Mouse (Mus musculus) adrenal gland, postnatal 25 days (tissue): ENCODE results near the gene Ubac1. TPM values are rescaled to one million over a fixed set of nuclear protein-coding genes. Genes with fewer than 3 reads are reported as not detected.

Experiments
- DNase-seq: peaks from one replicate; pipeline ENCODE4 v3.0.0; 2021; ENCODE audit warnings: mixed read lengths
- total RNA-seq: library from RNA; stranded (reverse); gene quantifications from 2 replicates; pipeline ENCODE4 v1.2.3, GENCODE M21; 2021

Ubac1 gene
- total RNA-seq, 1 experiment from 2014 or later = 40.0 TPM

DNA sequence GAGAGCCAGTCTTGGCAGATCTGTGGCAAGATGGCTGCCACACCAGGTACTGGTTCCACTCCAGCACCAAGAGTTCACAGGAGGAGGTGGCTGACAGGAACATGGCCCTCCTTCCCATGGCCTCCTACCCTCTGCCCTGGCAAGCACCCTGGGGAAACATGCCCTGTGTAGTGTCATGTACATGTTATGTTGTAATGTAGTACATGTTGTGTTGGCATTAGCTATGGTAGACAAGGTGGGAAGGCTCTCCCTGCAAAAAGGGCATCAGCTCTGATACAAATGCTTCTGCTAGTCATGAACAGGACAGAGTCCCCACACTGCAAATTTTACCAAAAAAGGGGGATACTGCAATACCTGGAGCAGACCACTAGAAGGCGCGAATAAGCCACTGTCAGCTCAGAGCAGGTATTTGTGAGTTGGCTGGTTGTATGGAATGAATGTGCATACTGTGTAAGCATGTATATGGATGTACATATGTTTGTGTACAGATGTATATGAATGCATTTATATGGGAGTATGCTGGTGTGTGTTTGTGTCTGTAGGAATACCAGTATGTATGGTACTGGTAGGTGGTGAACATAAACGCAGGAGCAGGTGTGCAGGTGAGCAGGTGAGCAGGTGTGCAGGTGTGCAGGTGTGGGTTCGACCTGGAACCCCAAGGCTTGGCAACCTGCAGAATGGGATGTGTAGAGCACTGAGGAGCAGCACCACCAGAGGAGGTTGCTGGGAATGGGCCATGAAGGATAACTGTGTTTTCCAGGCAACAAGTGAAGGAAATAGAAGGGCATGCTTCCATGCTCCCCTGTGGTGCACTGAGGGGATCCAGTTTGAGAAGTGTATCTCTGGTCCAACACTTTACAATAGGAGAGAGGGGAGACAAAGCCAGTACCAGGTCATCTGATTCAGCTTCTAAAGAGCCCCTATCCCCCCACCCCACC is 2.9 kb upstream of the Ubac1 start:
- DNase-seq = peak; percentile 20

- DNase-seq = no peak
These were observed 1.1 kb upstream of the Ubac1 start for GRCm38 (mm10) chr2:26022626-26023025.

DNA sequence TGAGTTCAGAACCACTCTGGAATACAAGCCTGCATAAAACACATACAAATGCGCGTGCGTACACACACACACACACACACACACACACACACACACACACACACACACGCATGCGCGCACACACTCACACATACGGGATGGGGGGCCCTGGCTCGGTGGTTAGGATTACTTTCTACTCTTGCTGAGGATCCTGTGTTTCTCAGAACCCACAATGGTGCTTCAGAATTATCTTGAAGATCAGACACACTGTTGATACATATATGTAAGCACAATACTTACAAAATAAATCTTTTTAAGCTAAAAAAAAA is 665 bp upstream of the Ubac1 start:
- DNase-seq = no peak

- DNase-seq = peak; percentile 55
These were observed 610 bp downstream of the Ubac1 start for GRCm38 (mm10) chr2:26020714-26021560.

- DNase-seq = no peak
These were observed 1.6 kb downstream of the Ubac1 start for GRCm38 (mm10) chr2:26019923-26020322.

DNA sequence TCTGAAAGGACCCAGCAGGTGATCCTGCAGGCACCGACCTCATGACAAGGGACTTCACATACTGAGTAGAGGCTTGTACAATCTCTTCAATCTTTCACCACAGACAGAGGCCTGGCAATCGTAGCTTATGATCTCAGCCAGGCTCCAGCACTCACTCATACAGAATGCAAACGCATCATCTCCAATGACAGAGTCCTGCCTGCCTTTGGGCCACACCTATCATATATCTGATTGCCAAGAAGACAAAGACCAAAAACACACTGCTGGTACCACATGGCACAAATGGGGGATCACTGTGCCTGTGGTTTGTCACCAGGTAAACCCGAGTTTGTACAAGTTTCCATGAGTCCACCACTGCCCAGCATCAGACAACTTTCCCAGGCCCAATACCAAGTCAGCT is 4.2 kb downstream of the Ubac1 start:
- DNase-seq = no peak

GRCm38 (mm10) chr2:26013674-26014073 is 7.9 kb downstream of the Ubac1 start:
- DNase-seq = no peak

DNA sequence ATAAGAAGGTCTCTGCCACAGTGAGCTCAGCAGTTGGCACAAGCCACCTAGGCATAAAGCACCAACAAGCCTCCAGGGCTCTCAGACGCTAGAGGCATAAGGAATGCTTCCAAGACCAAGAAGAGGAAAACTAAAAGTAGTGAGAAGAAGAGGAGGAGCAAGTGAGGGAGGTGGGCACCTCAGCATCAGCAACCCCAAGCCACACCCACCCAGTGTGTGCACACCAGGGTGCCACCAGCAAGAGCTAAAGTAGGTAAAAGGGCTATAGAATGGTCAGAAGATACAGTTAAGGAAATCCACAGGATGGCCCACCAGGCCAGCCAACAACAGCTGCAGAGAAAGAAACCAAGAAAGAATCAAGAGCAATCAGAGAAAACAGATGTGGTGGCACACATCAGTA is 10.1 kb downstream of the Ubac1 start:
- no peak for DNase-seq

DNA sequence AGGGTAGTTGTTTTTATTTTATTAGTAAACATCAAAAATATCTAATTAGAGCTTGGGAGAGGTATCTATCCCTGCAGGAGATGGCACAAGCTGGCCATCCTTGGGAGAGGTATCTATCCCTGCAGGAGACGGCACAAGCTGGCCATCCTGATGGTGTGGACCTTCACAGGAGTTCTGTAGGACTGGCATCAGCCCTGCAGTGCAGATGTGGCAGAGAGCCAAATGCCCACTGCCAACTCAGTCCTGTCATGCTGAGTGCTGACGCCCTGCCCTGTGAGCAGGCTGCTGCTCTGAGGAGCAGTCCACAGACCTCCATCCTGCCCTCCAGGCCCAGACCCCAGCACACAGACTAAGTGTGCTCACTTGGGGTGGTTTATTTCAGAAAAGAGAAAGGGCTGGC is 19.5 kb downstream of the Ubac1 start:
- peak; percentile 45 for DNase-seq

DNA sequence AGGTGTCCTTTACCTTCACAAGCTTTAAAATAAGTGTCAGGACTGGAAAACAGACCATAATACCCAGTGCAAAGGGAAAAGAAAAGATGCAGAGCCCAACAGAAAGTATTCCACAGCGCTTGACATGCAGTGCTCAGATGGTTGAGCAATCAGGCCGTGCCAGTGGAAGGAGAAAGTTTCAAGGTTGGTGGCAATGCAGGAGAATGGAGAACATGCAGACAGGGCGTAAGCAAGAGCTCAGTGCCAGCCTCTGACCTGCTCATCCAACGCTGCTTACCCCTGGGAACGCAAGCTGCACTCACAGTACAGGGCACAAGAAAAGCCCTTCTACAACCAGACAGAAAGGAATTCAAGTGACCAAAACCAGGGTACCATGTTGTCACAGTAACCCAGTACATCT is 20.4 kb downstream of the Ubac1 start:
- DNase-seq = no peak

DNA sequence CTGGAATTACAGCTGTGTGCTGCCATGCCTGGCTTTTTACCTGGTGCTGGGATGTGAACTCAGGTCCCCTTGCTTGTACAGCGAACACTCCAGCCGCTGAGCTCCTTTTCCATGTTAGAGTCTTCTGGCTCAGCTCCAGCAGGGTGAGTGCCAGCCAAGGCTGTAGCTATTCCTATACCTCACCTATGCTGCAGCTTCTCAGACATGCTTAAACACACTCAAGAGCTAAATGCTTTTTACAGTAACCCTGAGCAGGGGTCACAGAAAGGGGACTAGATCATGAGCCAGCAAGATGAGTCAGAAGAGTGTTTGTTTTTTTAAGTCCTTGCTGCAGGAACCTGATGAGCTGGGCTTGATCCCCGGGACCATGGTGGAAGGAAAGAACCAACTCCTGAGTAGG is 23.8 kb downstream of the Ubac1 start:
- DNase-seq = peak; percentile 39

DNA sequence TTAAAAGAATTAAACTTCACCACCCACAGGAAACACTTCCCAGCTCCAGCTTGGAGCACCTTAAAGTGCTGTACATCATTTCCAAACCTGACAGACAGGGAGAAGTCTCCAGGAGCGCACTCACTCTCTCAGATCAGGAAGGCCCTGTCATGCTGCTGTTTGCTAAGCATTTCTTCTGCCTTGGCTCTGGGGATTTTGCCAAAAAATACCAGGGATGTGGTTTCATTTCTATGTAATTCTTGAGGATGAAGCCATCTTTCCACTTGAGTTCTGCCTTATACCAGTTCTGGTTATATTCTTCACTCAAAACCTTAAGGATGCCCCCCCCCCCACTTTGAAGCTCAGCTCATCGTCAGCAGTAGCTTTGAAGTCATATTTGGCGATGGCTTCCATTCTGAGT is 26.8 kb downstream of the Ubac1 start:
- no peak for DNase-seq

GRCm38 (mm10) chr2:25992285-25992684 is 29.3 kb downstream of the Ubac1 start:
- DNase-seq = no peak

DNA sequence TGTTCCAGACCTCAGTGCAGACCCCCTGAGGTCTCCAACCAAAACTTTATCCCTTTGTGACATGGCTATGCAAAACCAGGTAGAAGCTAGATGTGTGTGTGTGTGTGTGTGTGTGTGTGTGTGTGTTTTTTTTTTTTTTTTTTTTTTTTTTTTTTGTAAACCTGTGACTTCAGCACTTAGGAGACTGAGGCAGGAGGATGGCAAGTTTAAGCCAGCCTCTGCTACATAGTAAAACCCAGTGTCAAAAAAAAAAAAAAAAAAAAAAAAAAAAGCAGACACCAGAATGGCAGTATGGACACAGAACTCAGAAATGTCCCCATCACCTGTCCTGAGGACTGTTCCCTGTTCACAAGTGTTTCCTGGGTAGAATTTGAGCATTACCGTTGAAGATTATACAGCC is 31.9 kb downstream of the Ubac1 start:
- DNase-seq = no peak

DNA sequence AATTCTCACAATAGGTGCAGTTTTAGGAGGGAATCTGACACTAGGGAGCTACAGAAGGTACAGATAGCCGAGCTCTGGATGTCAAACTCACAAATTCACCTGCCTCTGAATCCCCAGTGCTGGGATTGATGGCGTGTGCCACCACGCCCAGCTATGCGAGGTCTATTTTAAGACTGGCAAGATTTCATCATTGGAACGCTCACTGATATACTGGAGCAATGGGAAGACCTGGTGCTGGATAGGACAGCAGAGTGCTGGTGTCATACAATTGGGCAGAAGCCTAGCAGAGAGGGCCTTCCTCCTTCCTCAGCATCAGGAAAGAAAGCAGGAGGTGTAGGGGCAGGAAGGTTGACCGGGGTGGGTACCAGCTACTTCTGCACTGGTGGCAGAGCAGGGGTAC is 33.7 kb downstream of the Ubac1 start:
- DNase-seq = no peak

- DNase-seq = peak; percentile 22
These were observed 34.9 kb downstream of the Ubac1 start for GRCm38 (mm10) chr2:25986601-25987000.

- peak; percentile 100 for DNase-seq
These were observed 38.2 kb downstream of the Ubac1 start, which contains the start of gene Camsap1 for GRCm38 (mm10) chr2:25983159-25983907. TSS of gene Camsap1 (minus strand) at chr2:25983282.

DNA sequence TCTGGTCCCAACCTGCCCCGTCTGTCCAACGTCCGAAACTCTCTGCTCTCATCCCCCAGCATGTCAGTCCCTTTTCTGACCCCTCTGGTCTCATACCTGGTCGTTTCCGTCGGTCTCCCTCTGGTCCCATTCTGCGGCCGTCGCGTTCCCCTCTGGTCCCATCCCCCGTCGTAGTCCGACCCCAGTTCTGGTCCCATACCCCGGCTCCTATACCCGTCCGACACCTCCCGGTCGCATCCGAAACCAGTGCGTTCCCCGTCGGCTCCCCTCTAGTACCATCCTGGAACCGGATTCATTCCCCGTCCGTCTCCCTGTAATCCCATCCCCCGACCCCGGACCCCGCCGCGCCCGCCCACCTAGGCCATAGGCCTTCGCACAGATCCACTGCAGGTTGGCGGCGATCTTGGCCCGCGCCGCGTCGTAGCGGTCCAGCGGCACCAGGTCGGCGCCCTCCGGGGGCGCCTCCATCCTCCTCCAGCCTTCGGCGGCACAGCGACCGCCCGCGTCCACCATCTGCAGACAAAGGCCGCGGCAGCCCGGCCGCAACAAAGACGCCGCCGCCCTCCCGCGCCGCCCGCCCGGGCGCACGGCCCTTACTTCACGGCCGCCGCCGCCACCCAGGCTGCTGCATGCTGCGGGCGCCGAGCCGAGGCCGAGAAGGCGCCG is 39.0 kb downstream of the Ubac1 start:
- DNase-seq = no peak

DNA sequence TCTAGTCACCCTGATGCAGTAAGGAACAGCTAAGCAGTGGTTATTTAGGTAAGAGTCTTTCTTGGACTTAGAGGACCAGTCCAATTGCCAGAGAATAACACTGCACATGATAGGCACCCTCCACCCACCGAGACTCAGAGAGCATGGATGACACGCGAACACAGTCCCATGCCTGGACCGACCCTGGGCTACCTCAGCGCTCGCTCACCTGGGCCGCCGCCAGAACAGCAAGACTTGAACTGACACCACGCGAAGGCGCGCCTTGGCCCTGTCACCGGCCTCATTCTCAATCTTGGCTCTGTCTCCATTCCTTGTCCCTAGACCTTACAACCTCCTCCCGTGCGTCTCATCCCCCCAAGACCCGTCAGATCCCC is 39.5 kb downstream of the Ubac1 start:
- DNase-seq = peak; percentile 71

DNA sequence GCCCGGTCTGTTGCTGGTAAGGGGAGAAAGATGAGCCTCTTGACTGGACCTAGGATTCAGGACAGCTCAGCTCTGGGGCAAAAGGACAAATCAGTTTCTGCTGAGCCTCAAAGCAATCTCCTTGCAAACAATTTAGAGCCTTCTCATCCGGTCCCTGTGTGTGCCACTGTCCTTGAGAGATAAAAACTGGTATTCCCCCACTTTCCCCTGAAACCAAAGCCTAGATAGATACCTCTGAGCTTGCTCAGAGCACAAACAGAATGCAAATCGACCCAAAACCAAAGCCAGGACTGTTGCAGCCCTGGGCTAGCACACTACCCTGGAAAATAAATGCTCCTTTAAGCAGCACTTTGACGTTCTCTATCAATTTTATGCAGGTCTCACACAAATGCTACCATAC is 42.5 kb downstream of the Ubac1 start:
- DNase-seq = no peak

GRCm38 (mm10) chr2:25977587-25978239 is 43.8 kb downstream of the Ubac1 start:
- no peak for DNase-seq
